Mouse (Mus musculus) adrenal gland, postnatal 36 days (tissue): ENCODE results near the gene Adcy9. TPM values are rescaled to one million over a fixed set of nuclear protein-coding genes. Genes with fewer than 3 reads are reported as not detected.
"Not testable (repeated sequence)": the region's sequence is repeated elsewhere in the genome, so short reads cannot be mapped to it uniquely, and the experiment has no call there.

Experiments
- DNase-seq, 2 experiments: peaks; one replicate each; pipeline ENCODE4 v3.0.0; 2021; ENCODE audit warnings: mixed read lengths in 1 of 2
- total RNA-seq, 2 experiments: library from RNA; stranded (reverse); gene quantifications; 2 replicates each; pipeline ENCODE4 v1.2.3; 2021

Adcy9 gene
- total RNA-seq, 2 experiments from 2014 or later: 55.5 to 76.6 TPM

DNA sequence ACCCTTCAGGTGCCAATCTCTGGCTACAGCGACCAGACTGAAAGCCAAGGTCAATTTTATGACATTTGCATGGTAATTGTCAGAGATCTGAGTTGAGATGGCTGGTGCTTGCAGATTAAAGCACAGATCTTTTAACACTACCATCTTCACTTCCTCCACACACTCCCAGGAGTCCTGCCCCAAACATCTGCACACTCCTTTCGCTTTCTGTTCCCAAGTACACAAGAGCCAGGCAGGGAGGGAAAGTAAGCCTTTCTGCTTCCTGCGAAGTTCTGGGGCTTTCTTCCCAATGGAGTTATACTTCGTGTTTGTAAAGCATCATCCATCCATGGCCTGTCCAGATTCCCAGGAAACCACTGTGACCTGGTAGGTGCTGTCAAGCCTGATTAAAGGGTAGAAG is 38.8 kb downstream of the Adcy9 start:
- peak; percentile 31 to 39 for DNase-seq

DNA sequence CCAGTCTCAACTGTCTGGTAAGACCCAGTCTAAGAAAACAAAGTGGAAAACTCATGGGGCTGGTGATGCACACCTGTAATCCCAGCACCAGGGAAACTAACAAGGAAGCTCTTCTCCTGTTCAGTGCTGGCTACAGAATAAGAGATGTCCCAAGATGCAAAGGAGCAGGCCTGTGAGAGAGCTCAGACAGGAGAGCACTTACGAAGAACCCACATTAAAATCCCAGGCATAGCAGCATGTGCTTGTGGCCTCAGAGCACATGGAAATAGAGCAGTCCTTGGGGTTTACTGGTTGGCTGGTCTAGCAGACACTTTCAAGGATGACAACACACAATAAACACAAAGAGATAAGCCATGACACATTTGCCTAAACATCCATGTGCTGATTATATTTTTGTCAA is 41.5 kb downstream of the Adcy9 start:
- no peak for DNase-seq

DNA sequence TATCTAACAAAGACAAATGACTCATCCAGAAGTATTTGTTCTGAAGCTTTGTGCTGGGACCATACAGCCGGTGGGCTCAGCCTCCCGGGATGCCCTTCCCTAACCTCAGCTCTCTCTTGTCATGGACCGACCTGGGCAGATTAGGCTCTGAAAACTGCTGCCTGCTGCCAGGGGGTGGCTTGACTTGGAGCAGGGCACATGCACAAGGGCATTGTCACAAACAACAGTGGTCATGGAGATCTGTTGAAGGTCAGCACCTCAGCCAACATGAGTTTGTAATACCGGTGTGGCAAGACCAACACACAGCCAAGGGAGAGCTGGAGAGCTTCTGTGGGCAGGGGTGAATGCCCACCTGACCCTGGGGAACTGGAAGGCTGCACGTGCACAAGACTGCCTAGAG is 42.7 kb downstream of the Adcy9 start:
- peak; percentile 69 to 73 for DNase-seq

DNA sequence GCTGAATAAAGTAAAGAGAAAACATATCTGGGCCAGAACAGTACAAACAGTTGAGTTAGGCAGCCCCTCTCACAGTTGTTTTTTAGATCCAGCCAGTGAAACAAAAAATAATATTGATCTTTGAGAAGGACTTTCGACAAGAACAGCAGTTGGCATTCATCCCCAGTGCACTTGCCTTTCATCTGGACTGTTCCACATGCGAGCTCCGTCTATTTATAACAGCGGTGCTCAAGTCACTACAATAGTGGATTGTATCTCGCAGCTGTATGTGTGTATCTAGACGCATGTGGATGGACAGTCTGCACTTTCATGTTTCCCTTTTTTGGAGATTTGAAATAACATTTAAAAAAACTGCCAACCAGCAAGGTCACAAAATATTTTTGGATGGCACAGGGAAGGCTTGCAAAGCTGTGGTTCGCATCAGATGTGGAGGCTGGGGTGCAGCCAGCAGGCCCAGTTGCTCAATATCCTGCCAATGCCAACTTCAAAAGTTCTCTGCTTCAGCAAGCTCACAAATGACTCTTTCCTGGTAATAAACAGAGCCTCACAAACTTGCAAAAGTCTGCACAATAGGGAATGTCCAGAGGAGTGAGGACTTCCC is 45.4 kb downstream of the Adcy9 start:
- DNase-seq: peak; percentile 79 to 84

DNA sequence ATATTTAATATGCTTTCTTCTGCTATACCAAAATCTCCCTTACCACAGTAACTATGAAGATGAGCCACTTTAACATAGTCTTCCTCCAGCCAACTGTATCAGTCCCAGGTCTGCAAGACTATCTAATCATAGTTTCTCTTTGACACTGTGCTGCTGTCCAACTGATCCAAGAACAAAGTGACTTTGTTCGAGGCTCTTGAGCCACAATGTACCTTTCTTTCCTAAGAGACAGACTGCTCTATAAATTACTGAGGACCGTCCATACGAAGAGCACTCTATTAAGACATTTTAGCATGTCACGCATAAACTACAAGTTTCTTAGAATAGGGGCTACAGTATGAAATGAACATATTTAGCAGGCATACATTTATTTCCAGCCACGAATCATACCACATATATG is 46.0 kb downstream of the Adcy9 start:
- no peak for DNase-seq

DNA sequence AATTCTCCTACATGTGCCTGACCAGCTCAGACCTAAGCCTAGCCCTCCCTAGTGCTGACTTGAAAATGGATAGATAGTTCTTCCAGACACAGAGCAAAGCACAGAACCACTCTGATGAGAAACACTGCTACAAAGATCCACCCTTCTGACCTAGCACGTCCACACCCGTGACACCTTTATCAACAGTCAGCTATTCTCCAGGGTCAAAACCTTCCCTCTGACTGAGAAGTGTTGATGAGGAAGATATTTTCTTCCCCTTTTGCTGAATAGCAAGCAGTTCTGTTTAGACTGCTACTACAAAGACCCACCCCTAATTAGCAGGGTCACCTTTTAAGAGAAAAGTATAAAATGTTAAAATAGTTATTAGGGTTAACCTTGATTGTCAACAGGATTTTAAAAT is 49.3 kb downstream of the Adcy9 start:
- DNase-seq: no peak

DNA sequence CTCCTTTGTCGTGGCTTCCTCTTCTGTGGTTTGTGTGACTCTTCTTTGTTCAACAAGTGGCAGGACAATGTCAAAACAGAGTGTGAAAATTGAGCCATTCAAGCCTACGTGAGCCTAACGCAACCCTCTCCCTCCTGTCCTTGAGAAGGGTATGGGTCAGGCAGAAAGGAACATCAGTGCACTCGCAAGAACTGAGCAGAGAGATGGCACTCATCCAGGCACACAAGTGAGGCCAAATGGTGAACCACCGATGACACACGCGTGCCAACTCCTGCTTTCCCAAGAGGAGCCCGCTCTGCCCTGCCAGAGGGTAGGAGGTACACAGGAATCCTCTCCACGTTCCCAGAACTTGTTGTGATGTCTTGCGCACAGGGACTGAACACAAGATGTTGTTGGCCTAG is 50.2 kb downstream of the Adcy9 start:
- peak; percentile 91 to 94 for DNase-seq

DNA sequence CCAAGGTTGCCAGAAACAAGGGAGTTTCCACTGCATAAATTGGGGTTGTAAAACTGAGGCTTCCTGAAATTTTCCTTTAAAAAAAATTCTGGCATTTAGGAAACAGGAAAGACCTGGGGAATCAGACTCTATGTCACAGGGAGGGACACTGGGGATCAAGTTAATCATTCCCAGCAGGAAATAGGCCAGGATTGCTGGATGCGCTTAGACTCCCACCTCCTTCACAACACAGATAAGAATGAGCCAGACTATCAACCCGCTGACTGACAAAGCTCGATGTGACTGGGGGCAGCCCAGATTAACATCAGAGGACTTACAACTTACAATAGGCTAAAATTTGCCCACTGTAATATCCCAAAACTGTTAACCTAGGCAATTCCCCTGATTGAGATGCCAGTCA is 52.4 kb downstream of the Adcy9 start:
- DNase-seq: no peak

DNA sequence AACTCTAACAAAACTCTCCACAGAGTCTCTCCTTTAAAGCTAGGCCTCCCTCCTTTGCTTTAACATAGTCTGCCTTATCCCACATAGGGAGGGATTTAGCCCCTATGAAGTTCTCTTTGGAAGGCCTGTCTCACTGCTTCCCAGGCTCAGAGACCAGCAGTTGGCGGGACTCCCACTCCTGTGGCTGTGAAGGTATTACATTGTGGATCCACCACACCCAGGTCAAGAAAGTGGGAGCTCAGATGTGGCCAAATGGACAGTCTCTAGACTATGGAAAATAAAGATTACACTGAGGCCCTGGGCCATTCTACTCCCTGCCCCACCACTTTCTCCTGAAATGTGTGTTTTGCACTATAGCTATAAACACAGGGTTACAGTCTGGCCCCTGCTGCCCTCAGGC is 53.0 kb downstream of the Adcy9 start:
- no peak for DNase-seq

DNA sequence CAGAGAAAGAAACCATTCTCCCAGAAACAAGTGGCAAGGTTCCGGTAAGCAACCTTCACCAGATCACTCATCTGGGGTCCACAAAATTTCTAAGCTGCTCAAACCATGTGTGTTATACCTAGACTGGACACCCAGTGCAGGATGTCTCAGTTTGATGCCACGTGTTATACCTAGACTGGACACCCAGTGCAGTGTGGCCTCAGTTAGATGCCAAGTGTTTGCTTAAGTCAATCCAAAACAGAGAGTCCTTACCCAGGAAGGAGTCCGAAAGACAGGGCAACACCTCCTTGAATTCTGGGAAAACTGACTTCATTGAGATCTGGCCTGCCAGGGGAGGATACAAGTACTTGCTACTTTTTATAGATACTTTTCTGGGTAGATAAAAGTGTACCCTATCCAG is 53.6 kb downstream of the Adcy9 start:
- DNase-seq: no peak

DNA sequence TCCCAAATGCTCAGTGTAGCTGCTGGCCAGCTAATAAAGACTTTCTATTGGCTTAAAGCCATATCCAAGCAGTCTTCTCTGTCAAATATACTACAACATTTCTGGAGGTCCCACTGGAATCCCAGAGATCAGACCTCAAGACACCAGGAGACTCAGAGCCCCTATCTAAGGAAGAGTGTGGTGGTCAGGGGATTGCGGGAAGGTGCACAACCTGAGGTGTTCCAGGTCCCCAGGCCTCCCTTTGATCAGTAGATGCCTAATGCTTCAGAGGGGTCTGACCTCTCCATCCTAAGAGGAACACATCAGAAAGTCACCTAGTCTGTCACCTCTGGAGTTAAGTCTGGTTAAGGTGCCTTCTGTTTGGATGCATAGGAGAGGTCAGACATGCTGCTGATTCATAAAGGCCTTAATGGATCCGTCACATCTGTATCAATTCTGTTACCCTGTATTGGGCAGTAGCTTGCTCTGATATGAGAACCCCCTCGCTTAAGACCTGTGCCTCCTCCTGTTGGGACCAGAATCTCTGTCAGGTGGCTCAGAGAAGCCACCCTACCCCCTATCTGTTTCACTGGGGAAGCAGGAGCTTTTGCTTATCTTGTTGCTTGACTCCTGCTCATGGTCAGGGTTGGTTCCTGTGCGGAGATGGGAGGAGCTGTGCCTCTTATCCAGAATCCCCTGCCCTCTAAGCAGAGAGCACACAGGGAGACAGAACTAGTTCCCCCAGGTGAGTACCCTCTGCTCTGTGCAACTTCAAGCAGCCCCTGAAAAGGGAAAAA is 56.8 kb downstream of the Adcy9 start:
- DNase-seq: no peak

DNA sequence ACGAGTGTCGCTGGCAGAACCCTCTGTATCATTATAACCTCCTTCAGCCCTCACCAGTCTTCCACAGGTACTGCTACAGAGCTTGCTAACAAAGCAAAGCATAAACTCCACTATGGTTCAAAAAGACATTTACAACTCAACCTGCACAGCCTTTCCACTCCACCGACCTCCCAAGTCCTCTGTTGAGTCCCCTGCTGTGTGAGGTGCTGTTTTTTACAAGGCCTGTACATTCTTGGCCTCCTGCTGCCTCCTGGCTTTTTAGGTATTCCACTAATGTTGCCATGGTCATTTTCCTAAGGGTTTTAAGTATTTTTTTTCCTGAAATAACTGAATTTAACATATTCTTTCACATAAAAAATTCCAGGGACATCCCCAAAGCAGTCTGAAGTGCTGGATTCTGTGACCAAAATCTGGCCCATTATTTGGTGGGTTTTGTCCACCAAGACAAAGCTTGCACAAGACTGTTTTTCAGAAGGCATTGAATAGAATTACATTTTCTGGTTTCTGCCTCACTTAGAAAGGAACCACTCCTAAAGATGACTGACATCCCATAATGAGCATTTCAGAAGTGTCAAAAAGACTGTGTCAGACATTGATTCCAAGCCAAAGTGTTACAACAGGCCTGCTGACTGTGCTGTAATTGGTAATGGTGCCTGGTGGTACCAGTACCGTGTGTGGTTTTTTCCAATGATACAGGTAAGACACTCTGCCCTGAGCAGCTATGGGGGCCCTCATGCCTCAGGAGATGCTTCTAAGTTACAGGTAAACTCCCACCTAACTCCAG is 64.8 kb downstream of the Adcy9 start:
- no peak for DNase-seq

DNA sequence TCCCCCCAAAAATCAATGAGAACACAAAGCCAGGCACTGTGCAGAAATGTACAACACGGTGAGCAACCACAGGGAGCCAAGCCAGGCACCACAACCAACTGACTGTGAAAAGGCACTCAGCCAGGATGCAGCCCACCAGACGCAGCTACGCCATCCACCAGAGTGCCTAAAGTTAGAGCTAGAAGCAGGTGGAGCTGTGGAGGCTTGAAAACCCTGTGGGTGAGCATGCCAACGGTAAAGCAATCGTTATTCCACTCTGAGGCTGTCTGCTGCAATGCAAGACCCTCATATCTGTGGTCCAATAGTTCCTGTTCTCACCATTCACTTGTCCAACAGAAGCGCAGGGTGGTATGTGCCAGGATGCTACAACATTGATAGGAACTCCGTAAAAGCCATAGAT is 77.7 kb downstream of the Adcy9 start:
- no peak for DNase-seq

DNA sequence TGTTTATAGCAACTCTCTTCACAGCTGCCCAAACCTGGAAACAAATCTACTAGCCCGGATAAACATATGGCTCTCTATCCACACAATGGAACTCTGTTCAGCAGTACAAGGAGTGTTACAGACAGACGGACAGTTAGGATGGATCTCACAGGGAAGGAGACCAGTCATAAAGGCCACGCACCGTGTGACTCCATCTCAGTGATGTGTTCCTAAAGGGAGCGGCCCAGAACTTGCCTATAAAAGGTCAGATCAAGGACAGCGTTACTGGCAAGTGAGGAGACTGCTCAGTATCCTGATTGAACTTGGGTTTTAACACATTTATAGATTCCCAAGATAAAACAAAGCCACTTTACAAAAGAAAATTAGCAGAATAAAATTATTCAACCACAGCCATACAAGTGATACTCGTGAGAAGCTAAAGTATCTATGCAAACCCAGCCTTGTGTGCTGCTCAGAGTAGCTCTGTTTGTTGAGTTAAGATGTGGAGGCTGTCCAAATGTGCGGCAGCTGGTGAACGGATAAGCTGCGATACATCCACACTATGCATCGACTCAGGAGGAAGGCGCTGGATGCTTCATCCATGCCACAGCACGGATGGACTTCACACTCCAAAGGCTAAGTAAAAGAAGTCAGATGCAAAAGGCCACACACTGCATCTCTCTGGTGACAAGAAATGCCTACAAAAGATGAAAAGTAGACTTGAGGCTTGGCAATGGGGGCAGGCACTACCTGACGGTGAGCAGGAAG is 78.8 kb downstream of the Adcy9 start:
- DNase-seq: peak; percentile 41 to 44

DNA sequence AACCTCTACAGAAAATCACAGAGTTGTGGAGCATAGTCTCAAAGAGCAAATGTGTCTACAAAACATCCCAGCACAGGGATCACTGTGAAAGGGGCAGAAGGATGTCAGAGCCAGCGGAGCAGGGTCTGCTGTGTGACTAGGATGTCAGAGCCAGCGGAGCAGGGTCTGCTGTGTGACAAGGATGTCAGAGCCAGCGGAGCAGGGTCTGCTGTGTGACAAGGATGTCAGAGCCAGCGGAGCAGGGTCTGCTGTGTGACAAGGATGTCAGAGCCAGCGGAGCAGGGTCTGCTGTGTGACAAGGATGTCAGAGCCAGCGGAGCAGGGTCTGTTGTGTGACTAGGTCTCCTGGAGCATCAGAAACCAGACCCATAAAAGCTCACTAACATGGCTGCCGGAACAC is 81.1 kb downstream of the Adcy9 start:
- not testable (repeated sequence) for DNase-seq

DNA sequence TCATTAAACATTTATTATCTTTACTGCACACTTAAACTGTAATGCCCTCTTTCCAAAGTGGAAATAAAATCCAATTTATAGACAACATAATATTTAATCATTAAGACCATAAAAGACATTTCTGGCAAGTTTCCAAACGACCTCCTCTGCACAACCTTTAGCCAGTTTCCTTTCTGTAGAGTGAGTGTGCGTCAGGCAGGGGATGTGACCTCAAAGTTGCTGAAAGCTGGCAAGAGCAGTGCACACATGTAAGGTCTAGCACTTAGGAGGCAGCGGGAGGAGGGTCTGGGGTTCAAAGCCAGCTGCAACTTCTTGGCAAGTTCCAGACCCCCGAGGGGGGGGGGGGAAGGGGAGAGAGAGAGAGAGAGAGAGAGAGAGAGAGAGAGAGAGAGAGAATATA is 83.0 kb downstream of the Adcy9 start:
- no peak for DNase-seq

DNA sequence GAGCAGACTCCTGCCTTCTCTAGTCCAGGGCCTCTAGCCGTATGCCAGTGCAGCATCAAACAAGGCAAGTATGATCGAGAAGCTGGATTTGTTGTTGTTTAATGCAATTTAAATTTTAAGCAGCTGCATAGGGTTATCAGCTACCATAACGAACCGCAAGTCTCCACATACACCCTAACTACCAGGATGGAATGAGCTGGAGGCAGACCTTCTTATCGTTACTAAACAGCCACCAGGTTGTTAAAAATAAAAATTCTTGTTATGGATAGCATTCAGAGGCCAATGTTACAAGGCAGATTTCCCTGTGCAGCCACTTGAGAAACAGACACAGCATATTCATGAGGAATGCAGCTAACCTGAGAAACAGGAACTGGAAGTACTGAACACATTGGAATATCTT is 86.5 kb downstream of the Adcy9 start:
- DNase-seq: no peak

DNA sequence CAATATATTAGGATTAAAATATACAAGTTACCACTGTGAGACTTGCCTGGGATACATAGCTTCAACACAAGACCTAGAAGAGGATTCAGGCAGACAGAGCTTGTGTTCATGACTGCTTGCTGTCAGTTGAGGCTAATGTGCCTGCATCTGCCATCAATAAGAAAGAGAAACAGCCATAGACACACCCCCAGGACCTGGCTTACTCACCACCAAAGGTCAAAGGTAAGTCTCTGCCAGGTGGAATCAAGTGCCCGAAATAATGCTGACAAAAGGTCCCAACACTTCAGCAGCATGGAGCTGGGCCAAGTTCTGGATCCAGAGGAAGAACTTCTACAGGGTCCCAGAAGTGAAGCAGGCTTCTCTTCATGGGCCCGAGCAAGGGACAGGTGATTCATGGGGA is 86.9 kb downstream of the Adcy9 start:
- DNase-seq: no peak

DNA sequence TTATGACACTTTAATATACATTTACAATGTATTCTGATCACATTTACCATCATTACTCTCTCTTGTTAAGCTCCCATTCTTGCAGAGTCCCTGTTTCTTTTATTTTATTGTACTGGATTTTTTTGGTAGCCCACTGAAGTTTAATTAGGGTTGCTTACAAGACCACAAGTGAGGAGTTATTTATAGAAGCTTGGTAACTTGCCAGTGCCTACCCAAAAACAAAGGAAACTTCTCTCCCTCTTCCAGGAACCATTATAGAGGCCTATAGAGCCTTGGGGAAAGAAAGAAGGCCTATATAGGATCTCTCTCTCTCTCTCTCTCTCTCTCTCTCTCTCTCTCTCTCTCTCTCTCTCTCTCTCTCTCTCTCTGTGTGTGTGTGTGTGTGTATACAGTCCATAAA is 93.2 kb downstream of the Adcy9 start:
- no peak for DNase-seq

DNA sequence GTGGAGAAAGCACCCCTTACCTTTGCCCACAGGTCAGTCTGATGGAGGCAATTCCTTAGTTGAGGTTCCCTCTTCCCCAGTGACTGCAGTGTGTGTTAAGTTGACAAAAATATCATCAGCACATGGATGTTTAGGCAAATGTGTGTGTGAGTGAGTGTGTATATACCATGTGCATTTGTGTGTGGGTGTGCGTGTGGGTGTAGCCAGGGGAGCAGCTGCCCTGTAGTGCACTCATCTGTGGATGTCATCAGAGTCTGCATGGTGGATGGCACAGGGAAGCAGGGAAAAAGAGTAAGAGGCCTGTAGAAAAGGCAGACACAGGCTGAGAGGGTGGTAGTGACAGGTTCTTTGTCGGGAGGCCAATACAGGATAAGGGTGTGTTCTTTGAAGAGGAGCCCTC is 94.5 kb downstream of the Adcy9 start:
- no peak for DNase-seq

DNA sequence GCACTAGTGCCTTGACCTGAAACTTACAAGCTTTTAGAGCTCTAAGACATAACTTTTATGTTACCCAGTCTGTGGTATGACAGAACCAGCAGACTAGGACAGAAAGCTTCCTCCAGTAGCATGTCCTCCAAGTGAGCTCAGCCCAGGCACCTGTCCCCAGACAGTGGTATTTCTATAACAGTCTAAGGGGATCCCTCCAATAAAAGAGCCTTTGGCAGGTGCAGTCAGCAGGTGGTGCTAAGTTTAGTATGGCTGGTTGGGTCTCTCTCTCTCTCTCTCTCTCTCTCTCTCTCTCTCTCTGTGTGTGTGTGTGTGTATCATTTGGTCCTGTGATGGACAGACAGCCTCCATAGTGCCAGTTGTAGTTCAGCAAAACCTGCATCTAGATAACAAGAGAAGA is 95.3 kb downstream of the Adcy9 start:
- DNase-seq: no peak

DNA sequence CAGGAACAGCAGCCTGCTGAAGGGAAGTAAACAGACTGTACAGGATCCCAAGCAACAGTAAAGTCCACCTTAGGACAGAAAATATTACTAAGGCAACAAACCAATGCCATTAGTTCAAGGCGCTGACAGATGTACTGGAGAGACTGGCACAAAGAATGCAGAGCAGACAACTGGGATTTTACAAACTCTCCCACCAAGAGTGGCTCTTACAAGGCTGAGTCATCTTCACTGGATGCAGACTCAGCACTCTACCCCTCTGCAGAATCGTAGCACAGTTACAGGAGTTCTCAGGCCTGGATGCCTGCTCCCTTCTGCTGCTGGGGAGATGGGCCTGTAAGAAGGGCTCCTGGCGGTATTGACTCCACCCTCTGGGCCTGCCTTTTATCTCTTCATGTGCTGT is 99.4 kb downstream of the Adcy9 start:
- no peak for DNase-seq
